Comparison of ENCODE assay signal across 9 mouse cellular contexts in genomic region chr10:100629762-100630438, GRCm38 (mm10). TPM values are rescaled to one million over a fixed set of nuclear protein-coding genes. Genes with fewer than 3 reads are reported as not detected.
DNase-seq lines count a peak whose midpoint lies in the region; ATAC-seq and TF ChIP-seq lines count a peak whose summit lies in the region.
"Had no signal": no experiment of that assay in that cellular context is flagged by ENCODE, and none has a peak within 500 bp of the region (broad histone marks: within the 10 kb centered on the region; RNA-seq: fewer than 3 reads in every experiment).

No protein-coding gene starts in this region.

- H3K27me3 ChIP-seq in thymus, adult 2 months (ENCODE audit: control insufficient read depth, insufficient read depth, low read length), result no peaks in the 10 kb centered on the region
- no peaks in the 10 kb centered on the region for H3K27me3 ChIP-seq in intestine, embryonic 14.5 days (replicated peaks; ENCODE audit: control insufficient read depth, insufficient read depth, low read length)
- no peaks in the 10 kb centered on the region for H3K27me3 ChIP-seq in midbrain, embryonic 11.5 days (ENCODE audit: control insufficient read depth, insufficient read depth, low read length)

- no peaks in the 10 kb centered on the region for H3K4me1 ChIP-seq in thymus, adult 2 months (replicated peaks; ENCODE audit: control insufficient read depth, insufficient read depth, low read length)
- H3K4me1 ChIP-seq in intestine, embryonic 14.5 days (replicated peaks; ENCODE audit: control insufficient read depth, insufficient read depth, low read length), result no peaks in the 10 kb centered on the region
- H3K4me1 ChIP-seq in midbrain, embryonic 11.5 days (ENCODE audit: control insufficient read depth, insufficient read depth, low read length), result no peaks in the 10 kb centered on the region

- no peak for TF ChIP-seq CTCF in thymus, adult 2 months (IDR thresholded peaks at IDR 0.05; ENCODE audit: borderline replicate concordance, control insufficient read depth, extremely low read depth, insufficient read depth, low read length, poor library complexity)

- peak; percentile 99 for ATAC-seq in frontal cortex, adult (ENCODE audit: low TSS enrichment)
- ATAC-seq in intestine, embryonic 14.5 days (replicated peaks; ENCODE audit: low FRiP score, low TSS enrichment, low read depth), result no peak
- peak; percentile 58; the same call in 1 of the 2 replicates for ATAC-seq in midbrain, embryonic 11.5 days (ENCODE audit: low FRiP score)

- no peaks in the 10 kb centered on the region for H3K36me3 ChIP-seq in thymus, adult 2 months (ENCODE audit: control insufficient read depth, insufficient read depth, low read length)
- H3K36me3 ChIP-seq in intestine, embryonic 14.5 days (ENCODE audit: control insufficient read depth, insufficient read depth, low read length), result no peaks in the 10 kb centered on the region
- no peaks in the 10 kb centered on the region for H3K36me3 ChIP-seq in midbrain, embryonic 11.5 days (ENCODE audit: control insufficient read depth, insufficient read depth, low read length)

- no peak for TF ChIP-seq POLR2A in thymus, adult 2 months (IDR thresholded peaks at IDR 0.05; ENCODE audit: control insufficient read depth, extremely low read depth, insufficient read depth, low read length, poor library complexity)

- no peak overlapping the region for H3K4me3 ChIP-seq in thymus, adult 2 months (ENCODE audit: control insufficient read depth, insufficient read depth, low read length)
- peak overlapping the region; percentile 17; the same call in 1 of the 2 replicates for H3K4me3 ChIP-seq in intestine, embryonic 14.5 days (ENCODE audit: low read depth, low read length)
- H3K4me3 ChIP-seq in midbrain, embryonic 11.5 days (ENCODE audit: low read depth, low read length), result no peak overlapping the region

- peak; percentile 25 for DNase-seq in thymus, adult 2 months
- no peak for DNase-seq in thymus, adult 18-20 months
- peak; percentile 63 for DNase-seq in cerebellum, adult 9-10 months
- peak; percentile 67 for DNase-seq in intestine, embryonic 14.5 days (ENCODE audit: low spot score)
- peak; percentile 63 for DNase-seq in left cerebral cortex, postnatal 4 days
- peak; percentile 93 for DNase-seq in midbrain, embryonic 11.5 days (ENCODE audit: low spot score, missing footprints)
- peak; percentile 14 to 60 for DNase-seq in spleen, postnatal 10 days (ENCODE audit: low spot score in 2 of 2)

- intact Hi-C loops in left cerebral cortex, postnatal 4 days (cut with DNase I), result loop anchor here (5.0 kb wide), 1 partner anchor 1787 kb away; no protein-coding TSS in a partner anchor

- 24% methylated on average over 20 of the region's 20 CpGs for WGBS in thymus, adult 2 months
- 26% methylated on average over 20 of the region's 20 CpGs for WGBS in intestine, embryonic 14.5 days
- 31% methylated on average over 20 of the region's 20 CpGs for WGBS in midbrain, embryonic 11.5 days

- H3K9me3 ChIP-seq in intestine, embryonic 14.5 days (ENCODE audit: control insufficient read depth, low read length), result no peaks in the 10 kb centered on the region
- no peaks in the 10 kb centered on the region for H3K9me3 ChIP-seq in midbrain, embryonic 11.5 days (ENCODE audit: control insufficient read depth, low read length)

- H3K9ac ChIP-seq in intestine, embryonic 14.5 days (ENCODE audit: low read length), result no peak overlapping the region
- no peak overlapping the region for H3K9ac ChIP-seq in midbrain, embryonic 11.5 days (ENCODE audit: low read length)

- no peak overlapping the region for H3K27ac ChIP-seq in thymus, adult 2 months (ENCODE audit: control insufficient read depth, insufficient read depth, low read length)
- no peak overlapping the region for H3K27ac ChIP-seq in intestine, embryonic 14.5 days (ENCODE audit: low read depth)
- no peak overlapping the region for H3K27ac ChIP-seq in midbrain, embryonic 11.5 days (ENCODE audit: low read depth, low read length)

- peak overlapping the region; percentile 40 for H3K4me2 ChIP-seq in intestine, embryonic 14.5 days (ENCODE audit: low read length)
- no peak overlapping the region; the same call in 1 of the 2 replicates for H3K4me2 ChIP-seq in midbrain, embryonic 11.5 days

RNA-seq across cellular contexts. Expression of gene 1700017N19Rik, which starts 39.6 kb away (rescaled TPM):
- polyA plus RNA-seq in thymus, adult 2 months (2012; rRNA removed), result not detected in 2 replicates
- not detected in 2 replicates for polyA plus RNA-seq in intestine, embryonic 14.5 days (2014; fragmentation: Nextera tagmentation; extraction: Ambion mirVana)
- total RNA-seq in left cerebral cortex, postnatal 4 days (2021), result not detected
- not detected in 2 replicates for polyA plus RNA-seq in midbrain, embryonic 11.5 days (2014; fragmentation: Nextera tagmentation; extraction: Ambion mirVana)
- total RNA-seq: gastrocnemius, postnatal 36 days had no signal

RNA-seq across cellular contexts. Expression of gene 4930430F08Rik, which starts 39.7 kb away (rescaled TPM):
- 8.0 and 10.0 TPM in 2 replicates for polyA plus RNA-seq in thymus, adult 2 months (2012; rRNA removed)
- 7.7 and 9.9 TPM in 2 replicates for polyA plus RNA-seq in intestine, embryonic 14.5 days (2014; fragmentation: Nextera tagmentation; extraction: Ambion mirVana)
- total RNA-seq in left cerebral cortex, postnatal 4 days (2021), result 10 to 100 TPM; 16.8 to 21.4 TPM
- polyA plus RNA-seq in midbrain, embryonic 11.5 days (2014; fragmentation: Nextera tagmentation; extraction: Ambion mirVana), result 13.7 and 15.4 TPM in 2 replicates

Comparison
In these comparisons a context has a peak if more than half of its experiments do, and no peak if none do; other contexts are left out.
1. DNase-seq: peak in thymus, adult 2 months (single experiment), cerebellum, adult 9-10 months (single experiment), intestine, embryonic 14.5 days (single experiment), left cerebral cortex, postnatal 4 days (single experiment), midbrain, embryonic 11.5 days (single experiment) and spleen, postnatal 10 days (2 of 2); none in thymus, adult 18-20 months (0 of 2).